Mouse (Mus musculus): ENCODE measurements around the gene Pde4b. TPM values are rescaled to one million over a fixed set of nuclear protein-coding genes. Genes with fewer than 3 reads are reported as not detected.

The Pde4b gene
- polyA plus RNA-seq, 3 experiments from 2014 or later: 35.9 to 91.8 (median 73.1) TPM

DNA sequence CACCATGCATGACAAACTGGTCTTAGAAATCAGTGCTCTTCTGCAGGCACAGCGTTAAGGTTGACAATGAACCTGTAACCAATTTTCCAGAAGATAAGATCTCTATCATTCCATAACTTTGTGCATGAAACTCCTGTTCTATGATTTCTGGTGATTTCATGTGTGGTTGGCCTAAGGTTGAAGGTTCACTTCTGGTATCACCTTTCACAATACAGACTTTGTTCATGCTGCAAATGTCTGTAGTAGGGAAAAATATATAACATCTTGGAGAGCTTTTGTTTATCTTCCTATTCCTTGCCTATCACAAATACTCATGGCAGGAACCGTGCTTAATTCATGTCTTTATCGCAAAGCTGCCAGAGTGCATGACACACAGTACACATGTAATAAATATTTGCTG, 319.5 kb downstream of the Pde4b start:
- no peak for ATAC-seq

DNA sequence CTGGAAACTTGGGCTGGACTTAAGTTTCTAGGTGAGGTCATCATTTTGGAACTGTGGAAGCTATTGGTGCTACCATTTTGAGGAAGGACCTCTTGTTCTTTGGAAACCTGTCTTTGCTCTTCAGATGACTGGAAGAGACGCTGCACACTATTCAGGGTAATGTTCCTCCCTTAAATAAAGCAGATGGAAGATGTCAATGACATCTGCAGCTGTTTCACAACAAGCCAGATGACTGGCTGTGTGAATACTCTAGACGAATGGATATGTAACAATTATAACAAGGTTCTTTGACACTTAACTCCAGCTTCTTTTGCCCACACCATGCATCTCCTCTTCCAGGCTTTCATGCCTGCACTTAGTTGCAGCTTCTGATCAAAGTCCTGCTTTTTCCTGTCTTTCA, 320.8 kb downstream of the Pde4b start:
- no peak for ATAC-seq

DNA sequence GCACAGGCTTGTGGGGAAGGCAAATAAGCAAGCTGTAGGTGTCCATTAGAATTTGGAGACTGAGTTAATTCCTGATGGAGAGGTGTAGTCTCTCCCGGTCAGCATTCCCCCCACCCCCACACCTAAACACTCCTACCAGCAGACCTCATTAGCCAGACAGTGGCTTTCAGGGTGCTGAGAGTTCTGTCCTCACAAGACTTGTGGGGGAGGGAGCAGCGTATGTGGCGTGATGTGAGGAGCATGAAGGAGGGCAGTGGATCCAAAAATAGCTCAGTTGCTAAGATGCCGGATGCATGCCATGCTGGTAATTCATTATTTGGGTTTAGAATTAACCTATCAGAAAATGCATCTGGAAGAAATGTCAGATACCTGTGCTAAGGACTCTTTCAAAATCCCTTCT, 321.6 kb downstream of the Pde4b start:
- ATAC-seq: no peak

DNA sequence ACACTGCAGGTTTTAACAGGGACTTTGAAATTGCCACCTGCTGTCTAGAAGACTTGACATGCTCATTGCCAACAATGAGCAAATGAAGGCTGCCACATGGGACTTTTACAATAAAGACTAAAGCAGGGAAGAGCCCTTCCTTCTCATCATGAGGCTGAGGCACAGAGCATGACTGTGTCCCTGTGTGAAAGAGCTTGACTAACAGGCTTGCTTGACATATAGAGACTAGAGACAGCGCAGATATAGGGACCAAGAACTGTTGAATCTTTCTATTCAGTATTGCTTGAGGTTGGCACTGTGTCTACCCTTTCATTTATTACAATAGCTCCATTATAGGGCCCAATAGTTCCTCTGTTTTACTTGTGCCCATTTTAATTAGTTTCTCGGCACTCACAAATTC, 325.8 kb downstream of the Pde4b start:
- no peak for ATAC-seq

DNA sequence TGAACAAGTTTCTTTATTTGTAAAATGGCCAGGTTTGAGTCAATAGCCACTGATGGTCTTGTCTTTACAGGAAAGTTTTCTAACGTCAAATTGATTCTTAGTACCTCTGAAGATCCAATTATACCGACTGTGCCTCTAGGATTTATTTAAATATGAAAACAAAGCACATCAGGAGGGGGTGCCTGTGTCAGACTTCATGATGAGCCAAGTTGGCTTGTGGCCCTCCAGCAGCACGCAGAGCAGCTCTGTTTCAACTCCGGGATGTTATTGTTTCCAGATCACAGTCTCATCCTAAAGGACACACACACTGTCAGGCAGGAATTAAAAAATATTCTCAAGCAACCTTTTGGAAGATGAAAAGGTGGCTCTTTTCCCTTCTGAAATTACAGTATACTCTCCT, 326.5 kb downstream of the Pde4b start:
- no peak for ATAC-seq

DNA sequence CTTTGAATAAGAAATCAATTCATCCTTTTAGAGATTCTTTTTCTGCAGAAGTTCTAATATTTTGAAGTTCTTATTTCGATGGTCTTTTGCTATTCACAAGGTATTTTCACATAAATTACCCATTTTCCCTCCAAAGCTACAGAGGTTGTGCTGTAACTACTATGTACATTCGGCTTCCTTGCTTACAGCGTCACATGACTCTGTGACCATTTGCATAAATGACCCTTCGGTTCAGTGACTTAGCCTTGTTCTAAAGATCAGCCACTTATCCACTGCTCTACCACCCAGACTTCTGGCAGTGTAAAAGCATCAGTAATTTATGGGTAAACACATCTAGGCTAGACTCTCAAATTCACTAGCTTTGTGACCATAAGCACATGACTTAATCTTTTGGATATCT, 327.3 kb downstream of the Pde4b start:
- ATAC-seq: no peak

DNA sequence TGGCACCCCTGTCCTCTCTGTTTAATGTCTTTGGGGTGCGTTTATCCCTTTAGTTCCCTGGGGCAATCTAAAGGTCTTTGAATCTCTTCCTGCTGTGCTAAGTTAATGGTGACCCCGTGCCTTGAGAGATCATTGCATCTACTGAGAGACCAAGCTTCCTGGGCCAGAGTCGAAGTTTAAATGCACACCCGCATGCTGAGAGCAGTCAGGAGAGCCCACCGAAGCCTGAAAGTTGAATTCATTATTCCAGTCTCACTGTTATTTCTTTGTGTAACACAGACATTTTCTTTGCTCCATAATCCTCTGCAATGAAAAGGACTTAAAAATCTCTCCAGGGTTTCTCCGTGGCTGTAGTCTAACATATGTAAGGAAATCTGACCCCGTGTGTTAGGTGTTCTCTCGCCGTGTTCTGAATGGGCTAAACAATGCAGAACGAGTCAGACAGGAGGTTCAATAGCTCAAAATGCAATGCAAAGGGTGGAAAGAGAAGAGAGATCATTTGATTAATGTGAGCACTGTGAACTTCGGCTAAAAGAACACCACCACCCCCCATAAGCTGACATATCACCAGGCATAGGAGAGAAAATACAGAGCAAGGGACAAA, 333.6 kb downstream of the Pde4b start:
- ATAC-seq: no peak

DNA sequence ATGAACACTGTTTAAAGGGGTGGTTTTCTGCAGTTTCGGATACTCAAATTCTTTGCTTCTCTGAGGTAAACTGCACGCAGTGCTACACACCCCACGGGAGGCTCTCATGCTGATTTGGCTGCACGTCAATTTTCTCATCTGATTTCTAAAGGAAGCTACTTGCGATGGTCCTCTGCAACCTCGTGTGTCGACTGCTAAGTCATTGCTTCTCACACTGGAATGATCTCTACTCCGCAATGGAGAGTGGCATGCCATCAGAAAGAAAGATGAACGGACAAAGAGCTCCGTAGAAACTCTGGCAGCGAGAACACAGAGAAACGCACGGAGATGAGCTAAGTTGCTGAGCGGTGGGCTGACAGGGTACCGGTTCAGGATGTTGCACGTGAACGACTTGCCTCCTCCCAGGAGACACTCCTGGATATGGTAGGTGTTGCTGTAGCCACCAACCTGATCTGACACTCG, 334.1 kb downstream of the Pde4b start:
- no peak for ATAC-seq

DNA sequence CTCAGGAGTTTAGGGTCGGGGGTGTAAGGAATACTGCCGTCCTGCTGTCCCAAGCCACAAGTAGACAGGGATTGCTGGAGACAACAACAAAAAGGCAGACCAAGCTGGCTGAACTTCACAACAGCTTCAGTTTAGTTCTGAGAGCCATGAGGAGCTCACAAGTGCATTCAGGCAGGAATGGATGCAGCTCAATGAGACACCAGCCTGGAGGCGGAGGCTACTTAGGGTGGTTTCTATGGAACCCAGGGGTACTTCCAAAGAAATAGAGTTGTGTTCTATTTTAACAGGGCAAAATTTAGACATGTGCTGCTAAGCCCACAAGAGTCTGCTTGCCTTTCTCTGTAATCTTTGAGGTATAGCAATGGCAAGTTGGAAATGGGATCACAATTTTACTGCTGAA, 336.8 kb downstream of the Pde4b start:
- no peak for ATAC-seq

DNA sequence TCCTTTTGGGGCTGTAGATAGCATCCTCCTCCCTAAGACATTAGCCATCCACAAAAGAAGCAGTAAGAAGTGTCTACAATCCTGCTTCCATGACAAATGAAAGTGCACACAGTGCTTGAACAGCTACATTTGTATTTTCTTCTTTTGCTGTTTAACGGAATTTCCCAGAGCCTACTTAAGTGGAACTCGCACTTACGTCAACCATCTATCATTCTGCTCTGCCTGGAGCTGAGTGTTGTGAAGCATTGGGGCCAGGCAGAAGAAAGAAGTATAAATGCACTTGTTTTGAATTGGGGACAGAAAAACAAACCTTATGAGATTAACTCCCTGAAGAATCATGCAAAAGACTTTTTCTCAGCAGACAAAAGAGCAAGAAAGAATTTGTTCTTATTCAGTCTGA, 338.1 kb downstream of the Pde4b start:
- ATAC-seq: no peak

DNA sequence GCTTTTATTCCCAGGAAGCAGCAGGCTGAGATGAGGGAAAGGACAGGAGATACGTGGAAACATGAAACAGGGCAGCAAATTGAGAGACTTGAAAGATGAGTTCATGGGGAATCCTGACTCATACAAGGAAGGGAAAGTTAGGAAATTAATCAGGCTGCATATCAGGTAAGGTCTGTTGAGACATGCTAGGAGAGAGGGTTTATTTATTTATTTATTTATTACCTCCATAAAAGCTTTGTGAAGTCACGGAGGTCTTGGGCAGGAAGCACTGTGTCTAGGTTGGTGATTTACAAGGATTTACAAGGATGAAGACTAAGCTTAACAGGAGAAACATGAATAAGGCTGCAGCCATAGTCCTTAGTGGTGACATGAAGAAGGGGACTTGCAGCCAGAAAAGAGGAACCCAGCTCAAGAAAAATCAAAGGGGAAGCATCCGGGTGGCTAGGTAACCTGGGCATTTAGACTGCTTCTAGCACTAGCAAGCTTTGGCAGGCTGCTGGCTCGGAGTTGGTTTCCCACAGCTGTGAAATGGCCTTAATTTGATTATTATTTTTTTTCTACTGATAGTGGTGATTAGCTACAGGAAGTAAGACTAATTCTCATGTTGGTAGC, 342.5 kb downstream of the Pde4b start:
- ATAC-seq: no peak

DNA sequence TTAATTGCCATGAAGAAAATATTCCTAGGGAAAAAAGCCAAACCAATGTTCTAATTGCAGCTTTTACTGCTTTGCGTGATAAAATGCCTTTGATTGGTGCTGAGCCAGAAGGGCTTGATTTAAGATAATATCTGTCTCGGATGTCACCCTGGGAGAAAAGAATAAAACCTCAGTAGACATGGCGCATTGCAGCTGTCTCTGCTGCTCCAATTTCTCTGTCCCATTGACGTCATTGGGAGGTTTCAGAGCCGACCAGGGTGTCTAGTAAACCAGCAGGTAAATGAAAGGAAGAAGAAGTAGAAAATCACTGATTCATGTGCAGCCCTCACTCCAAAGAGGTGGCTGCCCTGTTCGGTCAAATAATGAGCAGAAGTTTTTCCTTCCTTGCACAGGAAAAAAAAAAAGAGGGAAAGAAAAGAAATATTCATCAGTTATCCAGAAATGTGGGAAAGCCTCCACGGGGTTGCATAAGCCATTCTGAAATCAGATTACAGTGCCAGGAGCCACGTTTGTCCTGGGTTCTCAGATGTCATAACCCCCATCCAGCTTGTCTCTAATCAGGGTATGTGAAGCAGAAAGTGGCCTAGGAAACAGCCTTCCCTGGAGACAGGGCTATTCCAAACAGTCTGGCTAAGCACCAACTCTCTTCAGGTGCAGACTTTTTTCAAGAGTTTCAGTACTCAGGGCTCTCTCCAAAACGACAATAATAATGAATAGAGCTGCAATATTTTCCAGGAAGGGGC, 344.9 kb downstream of the Pde4b start:
- ATAC-seq: no peak

DNA sequence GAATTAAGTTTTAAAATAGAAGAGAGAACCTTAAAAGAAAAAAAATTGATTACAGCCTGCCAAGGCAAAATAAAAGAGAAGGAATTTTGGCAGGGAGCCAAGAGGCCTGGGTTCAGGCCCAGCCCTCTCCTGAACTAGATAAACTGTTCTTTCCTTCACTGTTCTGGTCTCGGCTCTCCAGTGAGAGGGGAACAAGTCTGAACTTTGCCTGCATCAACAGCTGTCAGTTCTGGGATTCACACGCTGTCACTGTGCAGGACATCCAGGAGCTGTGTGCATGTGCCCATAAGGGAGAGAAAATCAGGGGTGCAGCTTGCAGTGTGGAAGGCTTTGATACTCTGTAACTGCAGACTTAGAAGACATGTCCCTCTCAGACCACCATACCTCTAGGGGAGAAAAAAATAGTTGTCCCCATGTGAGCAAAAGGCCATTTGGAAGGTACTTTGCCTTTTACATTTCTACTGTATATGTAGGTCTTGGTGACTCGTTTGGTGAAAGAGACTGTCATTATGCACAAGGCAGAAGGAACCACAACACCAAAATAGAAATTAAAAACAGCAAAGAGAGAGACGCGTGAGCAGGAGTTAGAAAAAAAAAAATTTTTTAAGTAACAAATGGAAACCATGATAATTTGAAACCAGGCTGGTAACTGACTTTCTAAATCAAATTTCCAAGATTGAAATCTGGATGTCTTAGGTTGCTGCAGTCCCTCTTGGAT, 352.2 kb downstream of the Pde4b start:
- no peak for ATAC-seq

DNA sequence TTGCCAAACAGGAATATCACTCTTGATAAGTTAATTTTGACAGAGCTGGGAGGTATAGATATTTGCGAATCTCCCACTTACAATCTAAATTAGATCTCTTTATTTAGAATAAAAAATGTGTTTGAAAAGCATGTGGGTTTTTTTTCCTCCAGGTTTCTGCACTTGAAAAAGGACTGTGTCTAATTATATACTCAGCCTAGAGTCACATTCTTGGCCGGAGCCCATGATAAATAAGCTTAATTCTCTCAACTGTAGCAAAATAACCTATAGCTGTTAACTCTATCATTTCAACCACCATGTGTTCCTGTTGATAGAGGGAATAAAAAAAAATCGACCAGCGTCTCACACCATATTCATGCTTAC, 352.8 kb downstream of the Pde4b start:
- ATAC-seq: no peak

DNA sequence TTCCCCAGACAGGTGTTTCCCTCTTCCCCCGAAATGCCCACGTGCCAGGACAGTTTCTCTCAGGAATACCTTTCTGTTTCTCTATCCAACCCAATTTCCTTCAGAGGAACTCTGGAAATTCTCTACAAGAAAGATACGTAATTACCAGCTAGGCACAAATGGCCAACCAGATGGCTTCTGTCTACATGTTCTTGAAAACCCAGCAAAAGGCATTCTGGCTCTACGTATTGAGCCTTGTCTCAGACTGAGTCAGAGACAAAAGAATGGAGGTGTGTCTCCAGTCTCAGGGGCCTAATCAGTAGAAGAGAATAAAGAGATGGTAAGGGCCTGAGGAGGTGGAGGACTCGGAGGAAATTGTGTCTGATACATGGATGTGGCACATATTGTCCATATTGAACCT, 356.2 kb downstream of the Pde4b start:
- no peak for ATAC-seq

DNA sequence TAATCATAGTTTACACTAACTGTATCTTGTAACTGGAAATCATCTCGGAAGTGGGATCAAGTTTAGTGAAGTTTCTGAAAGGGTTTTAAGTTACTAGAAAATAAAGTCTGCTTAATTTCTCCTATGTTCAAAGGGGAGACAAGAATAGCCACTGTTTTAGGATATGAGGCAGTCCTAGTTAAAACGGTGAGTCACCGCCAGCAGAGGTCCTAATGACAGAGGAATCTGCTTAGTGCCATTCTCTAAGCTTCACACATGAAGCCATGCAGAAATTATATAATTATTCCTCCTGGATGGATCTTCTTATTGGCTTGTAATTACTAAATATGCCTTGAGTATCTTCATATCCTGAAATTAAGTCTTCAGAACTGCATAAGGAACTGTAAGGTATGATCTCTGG, 357.2 kb downstream of the Pde4b start:
- no peak for ATAC-seq

DNA sequence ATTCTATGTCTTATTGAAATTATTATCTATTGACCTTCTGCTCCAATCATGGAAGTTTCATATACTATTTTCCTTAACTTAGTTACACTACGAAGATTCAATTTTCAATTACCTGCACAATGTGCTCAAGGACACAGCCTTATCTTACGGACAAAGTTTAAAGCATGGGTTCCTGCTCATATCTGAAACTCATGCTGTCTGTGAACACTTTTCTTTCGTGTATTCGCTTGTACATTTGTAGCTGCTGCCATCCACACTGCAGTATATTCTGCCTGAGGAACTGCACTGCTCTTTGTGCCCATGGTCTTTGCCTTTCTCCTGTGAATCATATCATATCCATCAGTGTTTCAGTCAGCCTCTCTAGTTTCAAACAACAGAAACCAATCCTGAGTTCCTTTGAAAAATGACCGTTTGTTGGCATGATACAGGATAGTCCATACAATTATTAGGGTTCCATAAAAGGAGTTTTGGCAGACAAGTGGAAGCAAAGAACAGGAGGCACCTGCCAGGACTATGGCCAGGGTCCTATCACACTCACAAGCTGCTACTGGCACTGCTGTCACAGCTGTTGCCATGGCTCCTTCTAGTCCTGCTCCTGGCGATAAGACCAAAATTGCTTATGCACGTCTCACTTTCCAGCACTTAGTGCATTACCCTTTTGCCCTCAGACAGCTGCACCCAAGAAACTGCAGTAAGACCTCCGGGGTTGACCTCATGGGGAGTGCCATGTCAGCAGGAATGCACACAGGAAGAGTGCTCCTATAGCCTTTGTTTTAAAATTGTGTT, 359.0 kb downstream of the Pde4b start:
- no peak for ATAC-seq

DNA sequence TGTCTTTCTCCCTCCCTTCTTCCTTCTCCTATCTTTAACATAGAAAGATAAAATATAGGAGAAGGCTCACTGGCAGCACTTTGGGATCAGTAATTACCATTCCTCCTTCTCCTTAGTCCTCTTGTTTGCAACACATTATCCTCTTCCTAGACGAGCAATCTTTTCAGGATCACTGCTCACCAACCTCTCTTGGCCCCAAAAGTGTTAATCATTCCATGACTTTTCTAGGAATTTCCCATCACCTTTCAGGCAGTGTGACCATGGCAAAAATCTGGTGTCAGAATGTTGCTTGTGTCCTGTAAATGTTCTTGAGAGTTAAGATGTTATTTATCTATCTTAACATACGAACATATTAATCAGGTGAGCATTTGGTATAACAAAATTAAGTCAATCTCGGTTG, 369.1 kb downstream of the Pde4b start:
- no peak for ATAC-seq

DNA sequence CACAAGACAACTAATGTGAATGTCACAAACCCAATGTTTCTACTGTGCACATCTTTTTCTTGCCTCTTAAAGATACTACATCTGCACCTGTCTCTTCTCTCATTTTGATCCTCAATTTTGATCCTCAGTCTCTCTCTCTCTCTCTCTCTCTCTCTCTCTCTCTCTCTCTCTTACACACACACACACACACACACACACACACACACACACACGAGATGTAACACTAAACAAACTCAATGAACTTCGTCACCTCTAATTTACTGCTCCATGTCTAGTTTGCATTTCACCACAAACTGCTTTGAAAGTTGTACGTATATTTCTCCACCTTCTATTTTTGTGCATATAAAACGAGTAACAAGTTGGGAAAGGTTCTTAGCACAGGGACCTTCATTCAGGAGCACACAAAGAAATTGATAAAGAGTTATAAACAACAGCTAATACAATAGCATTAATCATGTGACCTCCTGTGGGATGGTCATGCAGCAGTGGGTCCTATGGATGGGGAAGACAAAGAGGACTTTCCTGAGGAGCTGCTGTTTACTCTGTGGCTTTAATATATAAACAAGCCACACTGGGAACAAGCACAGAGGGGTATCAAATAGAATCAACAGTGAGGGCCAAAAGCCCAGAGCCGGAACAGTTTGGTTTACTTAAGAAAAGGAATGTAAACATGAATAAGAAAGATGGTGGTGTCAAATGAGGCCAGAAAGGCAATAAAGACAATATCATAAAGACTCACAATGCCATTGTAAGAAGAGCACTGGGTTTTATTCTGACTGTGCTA, 372.1 kb downstream of the Pde4b start:
- ATAC-seq: no peak

DNA sequence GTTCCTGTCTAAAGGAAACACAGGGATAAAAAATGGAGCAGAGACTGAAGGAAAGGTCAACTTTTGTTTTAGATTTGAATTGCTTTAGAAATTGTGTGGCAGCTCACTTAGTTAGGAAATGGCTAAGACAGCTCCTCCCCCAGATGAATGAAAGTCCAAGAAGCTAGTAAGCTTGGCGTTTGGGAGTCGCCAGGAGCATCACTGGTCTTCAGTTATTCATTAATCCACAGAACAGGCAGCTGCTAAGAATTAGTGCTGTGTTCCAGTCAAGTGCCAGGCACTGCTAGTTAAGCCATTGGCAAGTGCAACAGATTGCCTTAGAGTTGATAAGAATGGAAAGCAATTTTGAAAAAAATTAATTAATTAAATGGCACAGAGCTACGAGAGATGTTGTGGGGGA, 390.8 kb downstream of the Pde4b start:
- ATAC-seq: no peak

DNA sequence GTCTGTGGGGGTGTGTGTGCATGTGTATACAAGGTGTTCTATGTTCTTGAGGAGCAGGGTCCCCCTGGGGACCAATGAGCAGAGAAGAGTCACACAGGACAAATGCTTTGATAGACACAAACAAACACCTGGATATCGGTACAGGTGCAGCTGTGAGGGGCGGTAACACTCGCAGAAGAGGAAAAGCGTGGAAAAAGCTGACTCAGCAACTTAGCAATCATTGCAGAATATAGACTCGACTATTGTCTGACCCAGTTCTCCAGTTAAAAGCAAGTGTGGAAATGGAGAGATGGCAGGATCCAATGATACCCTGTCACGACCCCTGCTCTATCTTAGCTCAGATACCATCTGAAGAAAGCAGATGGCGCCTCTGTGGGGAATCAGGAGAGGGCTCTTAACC, 391.5 kb downstream of the Pde4b start:
- no peak for ATAC-seq
